Mouse (Mus musculus): ENCODE measurements at regions not wholly inside any gene's neighbourhood (a gene's known extent, or its start where the extent isn't known, plus 50 kb on each side); places are given as distances from the start of the nearest gene placed in this dataset.

- Histone ChIP-seq H3K9ac (ENCODE audit: low read length) (no peak overlapping the region), H3K4me2 (ENCODE audit: low read depth) (no peak overlapping the region), H3K9me3 (ENCODE audit: control insufficient read depth, low read length) (no peaks in the 10 kb centered on the region), H3K36me3 (ENCODE audit: control insufficient read depth, insufficient read depth, low read length) (no peaks in the 10 kb centered on the region), H3K4me3 (ENCODE audit: low read depth, low read length) (no peak overlapping the region), H3K4me1 (ENCODE audit: control insufficient read depth, insufficient read depth, low read length) (no peaks in the 10 kb centered on the region), H3K27ac (ENCODE audit: low read depth, low read length) (no peak overlapping the region), H3K27me3 (ENCODE audit: control insufficient read depth, insufficient read depth, low read length) (no peaks in the 10 kb centered on the region)
- no peak for DNase-seq (ENCODE audit: low spot score)
- ATAC-seq (ENCODE audit: insufficient read depth, low FRiP score, low TSS enrichment) = no peak
- 63% methylated on average over 3 of the region's 3 CpGs for WGBS
Measured at GRCm38 (mm10) chr1:184439506-184439905, 292.9 kb downstream of the Hlx start.

DNA sequence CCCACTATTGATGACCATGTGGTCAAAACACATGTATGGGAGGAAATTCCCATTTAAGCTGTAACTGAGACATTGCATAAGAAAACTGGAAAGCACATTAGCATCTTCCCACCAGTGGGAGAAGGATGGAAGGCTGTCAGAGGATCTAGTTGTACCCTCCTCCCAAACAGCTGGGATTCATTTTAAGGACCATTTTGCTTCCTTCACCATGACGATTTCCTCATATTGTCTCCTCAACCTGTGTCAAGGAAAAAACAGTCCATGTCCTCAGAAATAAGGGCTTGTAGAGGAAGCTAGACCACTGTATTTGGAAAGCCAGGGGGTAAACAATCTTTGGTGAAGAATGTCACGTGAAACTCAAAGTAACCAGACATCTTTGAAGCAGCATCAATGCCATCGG, 296.0 kb downstream of the Hlx start:
- H3K4me3 ChIP-seq (ENCODE audit: low read depth, low read length) = no peak overlapping the region
- ATAC-seq (ENCODE audit: insufficient read depth, low FRiP score, low TSS enrichment) (no peak), DNase-seq (ENCODE audit: low spot score) (no peak)
- H3K36me3 ChIP-seq (ENCODE audit: control insufficient read depth, insufficient read depth, low read length) = no peaks in the 10 kb centered on the region
- no peaks in the 10 kb centered on the region for H3K9me3 ChIP-seq (ENCODE audit: control insufficient read depth, low read length)
- H3K4me2 ChIP-seq (ENCODE audit: low read depth) = no peak overlapping the region
- no peaks in the 10 kb centered on the region for H3K4me1 ChIP-seq (ENCODE audit: control insufficient read depth, insufficient read depth, low read length)
- 88% methylated on average over 3 of the region's 3 CpGs for WGBS
- H3K27me3 ChIP-seq (ENCODE audit: control insufficient read depth, insufficient read depth, low read length) = no peaks in the 10 kb centered on the region
- H3K27ac ChIP-seq (ENCODE audit: low read depth, low read length) = no peak overlapping the region
- no peak overlapping the region for H3K9ac ChIP-seq (ENCODE audit: low read length)

- 34% methylated on average over 8 of the region's 8 CpGs for WGBS
- Histone ChIP-seq H3K4me3 (ENCODE audit: low read depth, low read length) (no peak overlapping the region), H3K9me3 (ENCODE audit: control insufficient read depth, low read length) (no peaks in the 10 kb centered on the region), H3K27ac (ENCODE audit: low read depth, low read length) (no peak overlapping the region), H3K4me1 (ENCODE audit: control insufficient read depth, insufficient read depth, low read length) (no peaks in the 10 kb centered on the region), H3K9ac (ENCODE audit: low read length) (no peak overlapping the region), H3K4me2 (ENCODE audit: low read depth) (no peak overlapping the region), H3K36me3 (ENCODE audit: control insufficient read depth, insufficient read depth, low read length) (no peaks in the 10 kb centered on the region), H3K27me3 (ENCODE audit: control insufficient read depth, insufficient read depth, low read length) (no peaks in the 10 kb centered on the region)
- no peak for ATAC-seq (ENCODE audit: insufficient read depth, low FRiP score, low TSS enrichment)
- DNase-seq (ENCODE audit: low spot score) = peak; percentile 28
Measured at GRCm38 (mm10) chr1:184428612-184429011, 303.8 kb downstream of the Hlx start.

DNA sequence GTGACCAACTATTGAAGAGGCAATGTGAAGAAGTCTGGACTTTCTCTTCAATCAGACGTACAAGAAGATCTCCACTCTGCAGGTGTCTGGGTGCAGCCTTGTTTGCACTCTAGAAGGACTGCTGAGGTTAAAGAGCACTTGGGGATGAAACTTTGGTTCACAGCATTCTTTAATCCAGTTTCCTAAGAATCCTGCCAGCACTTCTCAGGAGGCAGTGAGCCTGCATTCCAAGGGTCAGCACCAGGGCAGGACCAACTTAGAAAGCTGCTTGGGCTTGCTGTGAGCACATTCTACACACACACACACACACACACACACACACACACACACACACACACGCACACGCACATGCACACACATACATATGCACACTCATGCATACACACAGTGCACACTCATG, 304.4 kb downstream of the Hlx start:
- no peaks in the 10 kb centered on the region for H3K27me3 ChIP-seq (ENCODE audit: control insufficient read depth, insufficient read depth, low read length)
- H3K4me3 ChIP-seq (ENCODE audit: low read depth, low read length) = no peak overlapping the region
- H3K4me1 ChIP-seq (ENCODE audit: control insufficient read depth, insufficient read depth, low read length) = no peaks in the 10 kb centered on the region
- no peaks in the 10 kb centered on the region for H3K36me3 ChIP-seq (ENCODE audit: control insufficient read depth, insufficient read depth, low read length)
- 65% methylated on average over 3 of the region's 3 CpGs for WGBS
- no peak for DNase-seq (ENCODE audit: low spot score)
- no peak overlapping the region for H3K9ac ChIP-seq (ENCODE audit: low read length)
- no peaks in the 10 kb centered on the region for H3K9me3 ChIP-seq (ENCODE audit: control insufficient read depth, low read length)
- no peak overlapping the region for H3K27ac ChIP-seq (ENCODE audit: low read depth, low read length)
- no peak overlapping the region for H3K4me2 ChIP-seq (ENCODE audit: low read depth)
- no peak for ATAC-seq (ENCODE audit: insufficient read depth, low FRiP score, low TSS enrichment)

DNA sequence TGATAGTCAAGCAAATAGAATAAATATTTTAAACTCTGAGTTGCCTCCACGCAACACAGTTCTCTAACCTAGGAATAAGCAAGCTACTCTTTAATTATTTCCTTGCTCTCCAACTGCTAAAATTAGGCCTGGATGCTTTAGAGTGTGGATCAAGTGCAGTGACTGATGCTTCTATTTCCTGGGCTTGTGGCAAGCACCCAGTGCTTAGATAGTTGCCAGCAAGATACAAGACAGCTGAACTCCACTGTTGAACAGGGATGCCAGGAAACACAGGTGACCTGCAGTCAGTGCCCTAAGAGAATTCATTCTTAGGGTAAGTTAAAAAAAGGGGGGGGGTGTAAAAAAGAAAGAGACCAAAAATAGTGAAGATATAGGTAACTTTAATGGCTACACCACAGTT, 306.7 kb downstream of the Hlx start:
- H3K4me1 ChIP-seq (ENCODE audit: control insufficient read depth, insufficient read depth, low read length) = no peaks in the 10 kb centered on the region
- no peaks in the 10 kb centered on the region for H3K27me3 ChIP-seq (ENCODE audit: control insufficient read depth, insufficient read depth, low read length)
- H3K9ac ChIP-seq (ENCODE audit: low read length) = no peak overlapping the region
- no peak for DNase-seq (ENCODE audit: low spot score)
- ATAC-seq (ENCODE audit: insufficient read depth, low FRiP score, low TSS enrichment) = no peak
- H3K9me3 ChIP-seq (ENCODE audit: control insufficient read depth, low read length) = no peaks in the 10 kb centered on the region
- no peaks in the 10 kb centered on the region for H3K36me3 ChIP-seq (ENCODE audit: control insufficient read depth, insufficient read depth, low read length)
- H3K27ac ChIP-seq (ENCODE audit: low read depth, low read length) = no peak overlapping the region
- no peak overlapping the region for H3K4me3 ChIP-seq (ENCODE audit: low read depth, low read length)
- no peak overlapping the region for H3K4me2 ChIP-seq (ENCODE audit: low read depth)
- whole genome bisulfite sequencing = 91% methylated on average over 1 of the region's 1 CpGs

- 79% methylated on average over 2 of the region's 2 CpGs for WGBS
- H3K27ac ChIP-seq (ENCODE audit: low read depth, low read length) = no peak overlapping the region
- no peaks in the 10 kb centered on the region for H3K9me3 ChIP-seq (ENCODE audit: control insufficient read depth, low read length)
- ATAC-seq (ENCODE audit: insufficient read depth, low FRiP score, low TSS enrichment) (no peak), DNase-seq (ENCODE audit: low spot score) (no peak)
- H3K36me3 ChIP-seq (ENCODE audit: control insufficient read depth, insufficient read depth, low read length) = no peaks in the 10 kb centered on the region
- H3K4me3 ChIP-seq (ENCODE audit: low read depth, low read length) = no peak overlapping the region
- no peaks in the 10 kb centered on the region for H3K4me1 ChIP-seq (ENCODE audit: control insufficient read depth, insufficient read depth, low read length)
- H3K9ac ChIP-seq (ENCODE audit: low read length) = no peak overlapping the region
- no peak overlapping the region for H3K4me2 ChIP-seq (ENCODE audit: low read depth)
- no peaks in the 10 kb centered on the region for H3K27me3 ChIP-seq (ENCODE audit: control insufficient read depth, insufficient read depth, low read length)
Measured at GRCm38 (mm10) chr1:184424035-184424434, 308.4 kb downstream of the Hlx start.

DNA sequence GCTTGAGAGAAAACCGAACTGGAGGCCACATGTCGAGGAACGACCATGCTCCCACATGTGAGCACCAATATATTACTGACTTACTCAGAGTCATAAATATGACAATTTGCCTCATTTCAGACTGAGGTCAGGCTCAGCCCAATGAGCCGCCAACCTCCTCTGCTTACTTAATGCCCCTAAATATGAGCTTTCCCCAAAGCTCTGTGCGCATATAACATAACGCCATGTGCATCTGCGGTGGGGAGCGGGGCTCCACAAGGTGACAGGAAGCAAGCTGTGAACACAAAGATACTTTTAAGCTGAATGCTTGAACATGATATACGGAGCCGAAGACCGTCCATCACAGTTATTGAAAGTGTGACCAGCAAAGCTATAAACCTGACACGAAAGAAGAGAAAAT, 319.8 kb downstream of the Hlx start:
- Histone ChIP-seq H3K4me1 (ENCODE audit: control insufficient read depth, insufficient read depth, low read length) (no peaks in the 10 kb centered on the region), H3K36me3 (ENCODE audit: control insufficient read depth, insufficient read depth, low read length) (no peaks in the 10 kb centered on the region), H3K9me3 (ENCODE audit: control insufficient read depth, low read length) (no peaks in the 10 kb centered on the region), H3K9ac (ENCODE audit: low read length) (no peak overlapping the region), H3K4me2 (ENCODE audit: low read depth) (no peak overlapping the region), H3K4me3 (ENCODE audit: low read depth, low read length) (no peak overlapping the region), H3K27me3 (ENCODE audit: control insufficient read depth, insufficient read depth, low read length) (no peaks in the 10 kb centered on the region), H3K27ac (ENCODE audit: low read depth, low read length) (no peak overlapping the region)
- ATAC-seq (ENCODE audit: insufficient read depth, low FRiP score, low TSS enrichment) = no peak
- 73% methylated on average over 12 of the region's 12 CpGs for WGBS
- DNase-seq (ENCODE audit: low spot score) = no peak

DNA sequence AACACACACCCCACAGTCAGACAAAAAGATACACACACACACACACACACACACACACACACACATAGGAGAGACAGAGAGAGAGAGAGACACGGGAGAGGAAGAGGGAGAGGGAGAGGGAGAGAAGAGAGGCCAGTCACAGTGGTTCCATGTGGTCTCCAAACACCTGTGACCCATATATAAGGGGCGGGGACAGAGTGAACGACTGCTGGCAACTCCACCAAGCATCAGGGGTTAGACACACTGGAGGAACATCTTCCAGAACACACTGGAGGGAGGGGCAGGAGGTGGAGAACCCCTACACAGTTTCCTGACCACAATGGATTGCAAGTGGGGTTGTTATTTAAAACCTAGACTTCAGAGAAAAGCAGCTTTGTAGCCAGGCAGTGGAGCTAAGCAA, 321.4 kb downstream of the Hlx start:
- WGBS = 45% methylated on average over 3 of the region's 3 CpGs
- H3K36me3 ChIP-seq (ENCODE audit: control insufficient read depth, insufficient read depth, low read length) = no peaks in the 10 kb centered on the region
- no peak for DNase-seq (ENCODE audit: low spot score)
- no peaks in the 10 kb centered on the region for H3K27me3 ChIP-seq (ENCODE audit: control insufficient read depth, insufficient read depth, low read length)
- no peak overlapping the region for H3K4me3 ChIP-seq (ENCODE audit: low read depth, low read length)
- H3K9me3 ChIP-seq (ENCODE audit: control insufficient read depth, low read length) = no peaks in the 10 kb centered on the region
- H3K9ac ChIP-seq (ENCODE audit: low read length) = no peak overlapping the region
- no peak overlapping the region for H3K27ac ChIP-seq (ENCODE audit: low read depth, low read length)
- no peaks in the 10 kb centered on the region for H3K4me1 ChIP-seq (ENCODE audit: control insufficient read depth, insufficient read depth, low read length)
- no peak overlapping the region for H3K4me2 ChIP-seq (ENCODE audit: low read depth)
- ATAC-seq (ENCODE audit: insufficient read depth, low FRiP score, low TSS enrichment) = no peak

- H3K27ac ChIP-seq (ENCODE audit: low read depth, low read length) = no peak overlapping the region
- no peaks in the 10 kb centered on the region for H3K36me3 ChIP-seq (ENCODE audit: control insufficient read depth, insufficient read depth, low read length)
- ATAC-seq (ENCODE audit: insufficient read depth, low FRiP score, low TSS enrichment) (no peak), DNase-seq (ENCODE audit: low spot score) (no peak)
- no peaks in the 10 kb centered on the region for H3K4me1 ChIP-seq (ENCODE audit: control insufficient read depth, insufficient read depth, low read length)
- H3K27me3 ChIP-seq (ENCODE audit: control insufficient read depth, insufficient read depth, low read length) = no peaks in the 10 kb centered on the region
- H3K9me3 ChIP-seq (ENCODE audit: control insufficient read depth, low read length) = no peaks in the 10 kb centered on the region
- no peak overlapping the region for H3K4me3 ChIP-seq (ENCODE audit: low read depth, low read length)
- WGBS = 86% methylated on average over 7 of the region's 7 CpGs
- H3K4me2 ChIP-seq (ENCODE audit: low read depth) = no peak overlapping the region
- no peak overlapping the region for H3K9ac ChIP-seq (ENCODE audit: low read length)
Measured at GRCm38 (mm10) chr1:184409986-184410385, 322.4 kb downstream of the Hlx start.
